In genomic region chr2:31847908-31848307, GRCm38 (mm10) we compare ENCODE assay signal across 8 mouse cellular contexts. TPM values are rescaled to one million over a fixed set of nuclear protein-coding genes. Genes with fewer than 3 reads are reported as not detected.
A peak's percentile ranks its signal among the peaks of the same experiment; 100 is the strongest.
DNase-seq lines count a peak whose midpoint lies in the region; ATAC-seq and TF ChIP-seq lines count a peak whose summit lies in the region.

No protein-coding gene starts in this region.

- no peak for TF ChIP-seq EP300 in liver, embryonic 14.5 days (IDR thresholded peaks at IDR 0.05; ENCODE audit: low read depth)

- H3K36me3 ChIP-seq in hindbrain, embryonic 11.5 days (ENCODE audit: control insufficient read depth, insufficient read depth, low read length) = no peaks in the 10 kb centered on the region
- no peaks in the 10 kb centered on the region for H3K36me3 ChIP-seq in hindbrain, embryonic 13.5 days
- H3K36me3 ChIP-seq in liver, embryonic 14.5 days (replicated peaks; ENCODE audit: control insufficient read depth, insufficient read depth, low read depth) = no peaks in the 10 kb centered on the region

- TF ChIP-seq CTCF in bone marrow, adult 2 months (IDR thresholded peaks at IDR 0.05; ENCODE audit: control insufficient read depth, insufficient read depth, low read length) = peak; percentile 49; the same call in 1 of the 2 replicates
- TF ChIP-seq CTCF in liver, embryonic 14.5 days (IDR thresholded peaks at IDR 0.05; ENCODE audit: low read depth) = peak; percentile 75

- 17% methylated on average over 6 of the region's 6 CpGs for WGBS in hindbrain, embryonic 11.5 days
- WGBS in hindbrain, embryonic 13.5 days = 20% methylated on average over 6 of the region's 6 CpGs
- 29% methylated on average over 6 of the region's 6 CpGs for WGBS in bone marrow, adult 2 months
- WGBS in liver, embryonic 14.5 days (ENCODE audit: insufficient replicate concordance) = 16% methylated on average over 6 of the region's 6 CpGs

- no peak for ATAC-seq in hindbrain, embryonic 11.5 days (ENCODE audit: low FRiP score)
- no peak for ATAC-seq in hindbrain, embryonic 13.5 days (ENCODE audit: low FRiP score)
- peak; percentile 42 for ATAC-seq in inflammation-experienced regulatory T-cells, adult 6 months
- peak; percentile 74 for ATAC-seq in liver, embryonic 14.5 days (ENCODE audit: insufficient read depth)

- H3K9ac ChIP-seq in hindbrain, embryonic 11.5 days (ENCODE audit: low read depth, low read length) = no peak overlapping the region
- H3K9ac ChIP-seq in hindbrain, embryonic 13.5 days = no peak overlapping the region
- H3K9ac ChIP-seq in liver, embryonic 14.5 days (replicated peaks) = no peak overlapping the region

- H3K9me3 ChIP-seq in hindbrain, embryonic 11.5 days (ENCODE audit: control insufficient read depth, low read length) = no peaks in the 10 kb centered on the region
- H3K9me3 ChIP-seq in hindbrain, embryonic 13.5 days = no peaks in the 10 kb centered on the region
- no peaks in the 10 kb centered on the region for H3K9me3 ChIP-seq in liver, embryonic 14.5 days (ENCODE audit: control insufficient read depth, low read length)

- peaks cover 15% of the 10 kb centered on the region for H3K4me1 ChIP-seq in hindbrain, embryonic 11.5 days (replicated peaks; ENCODE audit: control insufficient read depth, insufficient read depth, low read length)
- peaks cover 38% of the 10 kb centered on the region for H3K4me1 ChIP-seq in hindbrain, embryonic 13.5 days (replicated peaks)
- no peaks in the 10 kb centered on the region for H3K4me1 ChIP-seq in bone marrow, adult 2 months (ENCODE audit: control insufficient read depth, insufficient read depth, low read length)
- peaks cover 0 to 2% of the 10 kb centered on the region in 2 experiments; a peak in 1 of 4 replicates for H3K4me1 ChIP-seq in liver, embryonic 14.5 days (replicated peaks; ENCODE audit: control insufficient read depth in 2 of 2, insufficient read depth in 2 of 2, low read length in 1 of 2)

- no peak for TF ChIP-seq POLR2A in bone marrow, adult 2 months (IDR thresholded peaks at IDR 0.05; ENCODE audit: borderline replicate concordance, control insufficient read depth, low read depth, low read length)

- no peak overlapping the region for H3K27ac ChIP-seq in hindbrain, embryonic 11.5 days (ENCODE audit: low read depth, low read length)
- no peak overlapping the region for H3K27ac ChIP-seq in hindbrain, embryonic 13.5 days
- H3K27ac ChIP-seq in bone marrow, adult 2 months (ENCODE audit: control insufficient read depth, insufficient read depth, low read depth, low read length, poor library complexity) = no peak overlapping the region
- H3K27ac ChIP-seq in liver, embryonic 14.5 days = no peak overlapping the region

- H3K4me2 ChIP-seq in hindbrain, embryonic 11.5 days (replicated peaks; ENCODE audit: low read depth, low read length) = no peak overlapping the region
- H3K4me2 ChIP-seq in hindbrain, embryonic 13.5 days = no peak overlapping the region
- H3K4me2 ChIP-seq in liver, embryonic 14.5 days (ENCODE audit: low read depth) = no peak overlapping the region

- peak; percentile 40 for DNase-seq in hindbrain, embryonic 11.5 days (ENCODE audit: low spot score)
- peak; percentile 24 to 38 (median 28) for DNase-seq in liver, embryonic 14.5 days (ENCODE audit: low read depth in 3 of 3, low spot score in 3 of 3)
- DNase-seq in spleen, postnatal 4 days (ENCODE audit: low spot score in 2 of 2) = peak; percentile 45 to 73
- DNase-seq in layer of hippocampus, postnatal 25 days (ENCODE audit: extremely low spot score in 1 of 2, low spot score in 1 of 2) = no peak
- DNase-seq in layer of hippocampus, postnatal 36 days = no peak

- peaks cover 39% of the 10 kb centered on the region for H3K27me3 ChIP-seq in hindbrain, embryonic 11.5 days (ENCODE audit: control insufficient read depth, insufficient read depth, low read length)
- peaks cover 54% of the 10 kb centered on the region for H3K27me3 ChIP-seq in hindbrain, embryonic 13.5 days
- H3K27me3 ChIP-seq in liver, embryonic 14.5 days (ENCODE audit: control insufficient read depth, insufficient read depth, low read length) = peaks cover 39% of the 10 kb centered on the region

- no peak overlapping the region for H3K4me3 ChIP-seq in hindbrain, embryonic 11.5 days (ENCODE audit: low read depth, low read length)
- H3K4me3 ChIP-seq in hindbrain, embryonic 13.5 days = no peak overlapping the region
- H3K4me3 ChIP-seq in bone marrow, adult 2 months (replicated peaks; ENCODE audit: control insufficient read depth, low read depth, low read length) = no peak overlapping the region
- no peak overlapping the region for H3K4me3 ChIP-seq in liver, embryonic 14.5 days (ENCODE audit: insufficient read depth in 1 of 2, low read depth in 2 of 2, low read length in 2 of 2)

RNA-seq across cellular contexts. Expression of gene Fibcd1, which starts 2.1 kb away (rescaled TPM):
- polyA plus RNA-seq in hindbrain, embryonic 11.5 days (2014; fragmentation: Nextera tagmentation; extraction: Ambion mirVana) = 0.74 and 0.91 TPM in 2 replicates
- 3.4 and 4.6 TPM in 2 replicates for polyA plus RNA-seq in hindbrain, embryonic 13.5 days (2015; fragmentation: Nextera tagmentation; extraction: Ambion mirVana)
- not detected in 2 replicates for polyA plus RNA-seq in bone marrow, adult 2 months (2011; ENCODE audit: insufficient read depth, insufficient read length, low replicate concordance, missing spikeins)
- polyA plus RNA-seq in inflammation-experienced regulatory T-cells, adult 6 months (2017; shearing (Covaris generic)) = under 1 TPM in 1 of 3 experiments, not detected in 2; 0.22 TPM
- 0.01 TPM in 2 replicates for polyA plus RNA-seq in liver, embryonic 14.5 days (2012; rRNA removed)
- not detected in 2 replicates for polyA plus RNA-seq in liver, embryonic 14.5 days (2014; fragmentation: Nextera tagmentation; extraction: Ambion mirVana)
- 100 to 1,000 TPM; 115 to 137 TPM for total RNA-seq in layer of hippocampus, postnatal 25 days (2021)
- 100 to 1,000 TPM; 105 to 114 TPM for total RNA-seq in layer of hippocampus, postnatal 36 days (2021)

RNA-seq across cellular contexts. Expression of gene Qrfp, which starts 37.5 kb away (rescaled TPM):
- 0.08 and 0.28 TPM in 2 replicates for polyA plus RNA-seq in hindbrain, embryonic 11.5 days (2014; fragmentation: Nextera tagmentation; extraction: Ambion mirVana)
- polyA plus RNA-seq in hindbrain, embryonic 13.5 days (2015; fragmentation: Nextera tagmentation; extraction: Ambion mirVana) = 0.08 TPM in 1 of 2 replicates, not detected in the other
- polyA plus RNA-seq in bone marrow, adult 2 months (2011; ENCODE audit: insufficient read depth, insufficient read length, low replicate concordance, missing spikeins) = 0.85 TPM in 1 of 2 replicates, not detected in the other
- 1 to 10 TPM in 1 of 3 experiments, under 1 TPM in 2; 0.60 to 1.1 (median 0.79) TPM for polyA plus RNA-seq in inflammation-experienced regulatory T-cells, adult 6 months (2017; shearing (Covaris generic))
- polyA plus RNA-seq in liver, embryonic 14.5 days (2012; rRNA removed) = 0.01 TPM in 1 of 2 replicates, not detected in the other
- polyA plus RNA-seq in liver, embryonic 14.5 days (2014; fragmentation: Nextera tagmentation; extraction: Ambion mirVana) = not detected in 2 replicates
- not detected for total RNA-seq in layer of hippocampus, postnatal 25 days (2021)
- not detected for total RNA-seq in layer of hippocampus, postnatal 36 days (2021)

RNA-seq across cellular contexts. Expression of gene Lamc3, which starts 39.2 kb away (rescaled TPM):
- 4.8 and 5.0 TPM in 2 replicates for polyA plus RNA-seq in hindbrain, embryonic 11.5 days (2014; fragmentation: Nextera tagmentation; extraction: Ambion mirVana)
- polyA plus RNA-seq in hindbrain, embryonic 13.5 days (2015; fragmentation: Nextera tagmentation; extraction: Ambion mirVana) = 6.3 and 7.0 TPM in 2 replicates
- polyA plus RNA-seq in bone marrow, adult 2 months (2011; ENCODE audit: insufficient read depth, insufficient read length, low replicate concordance, missing spikeins) = not detected in 2 replicates
- polyA plus RNA-seq in inflammation-experienced regulatory T-cells, adult 6 months (2017; shearing (Covaris generic)) = not detected
- 0.02 and 0.03 TPM in 2 replicates for polyA plus RNA-seq in liver, embryonic 14.5 days (2012; rRNA removed)
- not detected in 2 replicates for polyA plus RNA-seq in liver, embryonic 14.5 days (2014; fragmentation: Nextera tagmentation; extraction: Ambion mirVana)
- total RNA-seq in layer of hippocampus, postnatal 25 days (2021) = 1 to 10 TPM; 6.8 to 7.3 TPM
- 1 to 10 TPM; 5.7 to 7.2 TPM for total RNA-seq in layer of hippocampus, postnatal 36 days (2021)

Comparison
In these comparisons a context has a peak if more than half of its experiments do, and no peak if none do; other contexts are left out.
1. ATAC-seq: peak in inflammation-experienced regulatory T-cells, adult 6 months (single experiment) and liver, embryonic 14.5 days (single experiment); none in hindbrain, embryonic 11.5 days (single experiment) and hindbrain, embryonic 13.5 days (single experiment).
2. DNase-seq: peak in hindbrain, embryonic 11.5 days (single experiment), liver, embryonic 14.5 days (3 of 3) and spleen, postnatal 4 days (2 of 2); none in layer of hippocampus, postnatal 25 days (0 of 2) and layer of hippocampus, postnatal 36 days (0 of 2).